Mouse (Mus musculus) embryo, embryonic 11 days (tissue): Measurements from ENCODE around the gene Ptpre.
"Not testable (repeated sequence)": the region's sequence is repeated elsewhere in the genome, so short reads cannot be mapped to it uniquely, and the experiment has no call there.

Experiments used
- DNase-seq: peaks from one replicate; pipeline ENCODE4 v3.0.0-alpha.2; 2015

Gene Ptpre

GRCm38 (mm10) chr7:135609028-135609427 is 71.7 kb downstream of the Ptpre start:
- no peak for DNase-seq

DNA sequence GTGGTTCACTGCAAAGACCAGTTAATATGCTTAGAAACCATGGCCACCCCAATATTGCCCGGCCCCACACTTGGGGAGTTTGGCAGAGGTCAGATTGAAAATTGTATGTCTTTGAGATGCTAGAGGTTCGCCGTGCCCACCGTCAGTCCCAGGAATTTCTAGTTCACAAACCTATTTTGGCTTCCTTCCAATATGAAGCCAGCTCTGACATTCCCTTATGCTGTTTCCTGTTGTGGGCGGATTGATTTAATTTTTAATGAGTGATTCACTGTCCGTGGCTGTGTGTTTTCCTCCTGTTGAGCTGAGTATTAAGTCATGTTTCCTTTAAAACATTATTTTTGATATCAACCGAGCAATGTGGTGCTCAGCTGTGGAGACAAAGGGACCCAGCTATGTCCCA is 72.4 kb downstream of the Ptpre start:
- no peak for DNase-seq

DNA sequence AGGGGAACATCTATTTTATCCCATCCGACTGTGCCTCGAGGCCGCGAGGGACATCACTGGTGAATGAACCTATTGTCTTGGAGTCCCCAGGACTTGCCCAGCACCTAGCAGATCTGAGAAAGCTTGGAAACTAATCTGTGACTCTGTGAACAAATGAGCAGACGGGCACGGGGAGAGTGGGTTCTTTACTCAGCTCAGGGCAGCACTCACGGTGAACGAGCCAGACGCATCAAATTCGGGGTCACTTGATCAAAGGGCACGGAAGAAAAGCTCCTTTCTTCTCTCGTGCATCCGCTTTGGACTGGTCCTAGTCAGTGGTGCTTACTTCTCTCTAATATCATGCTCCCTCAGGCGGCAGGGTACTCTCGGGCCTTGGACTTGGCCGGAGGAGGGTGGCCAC is 75.0 kb downstream of the Ptpre start:
- no peak for DNase-seq

- DNase-seq: no peak
Measured at GRCm38 (mm10) chr7:135612801-135613200, 75.5 kb downstream of the Ptpre start.

DNA sequence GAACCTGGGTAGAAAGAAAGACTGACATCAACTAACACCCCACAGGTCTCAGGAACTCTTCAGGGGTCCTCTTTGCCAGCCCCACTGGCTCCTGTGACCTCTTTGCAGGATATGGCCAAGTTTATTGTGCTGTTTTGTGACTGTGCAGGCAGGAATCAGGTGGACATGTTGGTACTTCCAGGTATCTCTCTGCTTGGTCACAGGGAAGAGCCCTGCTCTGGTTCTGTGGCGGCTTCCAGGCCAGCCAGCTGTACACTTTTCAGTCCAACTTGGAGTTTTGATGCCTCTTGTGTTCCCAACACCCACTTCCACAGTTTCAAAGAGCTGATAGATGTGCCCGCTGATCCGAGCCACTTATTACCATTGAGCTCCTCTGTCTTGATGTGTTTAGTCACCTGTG is 76.1 kb downstream of the Ptpre start:
- no peak for DNase-seq

DNA sequence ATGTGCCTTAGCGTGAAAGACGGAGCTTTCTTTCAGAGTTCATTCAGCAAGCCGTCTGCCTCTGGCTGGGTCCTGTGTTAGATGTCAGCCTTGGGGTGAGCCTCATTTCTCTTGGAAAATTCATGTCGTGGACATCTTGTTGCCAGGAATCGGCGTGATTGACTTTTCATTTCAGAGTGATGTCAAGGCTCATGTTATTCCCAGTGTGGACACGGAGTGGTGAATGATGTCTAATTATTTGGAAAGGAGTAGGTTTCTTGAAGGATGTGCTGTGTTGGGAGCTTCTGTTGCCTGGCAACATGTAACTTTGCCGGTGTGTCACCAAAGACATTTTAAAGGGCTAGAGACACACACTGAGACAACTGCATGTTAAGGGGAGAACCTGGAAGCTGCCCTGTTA is 77.6 kb downstream of the Ptpre start:
- no peak for DNase-seq

GRCm38 (mm10) chr7:135616479-135616878 is 79.2 kb downstream of the Ptpre start:
- not testable (repeated sequence) for DNase-seq

DNA sequence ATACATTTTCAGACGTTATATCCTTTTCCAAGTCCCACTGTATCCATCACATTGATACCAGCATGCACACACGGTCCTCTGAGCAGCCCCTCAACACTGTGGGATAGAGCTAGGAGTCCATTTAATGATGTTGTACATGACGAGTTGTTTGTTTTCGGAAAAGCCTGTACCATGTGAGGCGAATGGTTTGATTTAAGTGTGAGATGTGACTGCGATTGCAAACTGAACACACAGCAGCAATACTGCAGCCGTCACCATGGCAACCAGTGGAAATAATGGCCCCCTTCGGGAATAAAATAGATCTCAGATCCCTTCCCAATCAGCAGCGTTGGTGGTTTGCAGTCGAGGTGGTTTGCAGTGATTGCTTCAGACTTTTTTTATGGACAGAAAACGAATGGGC is 80.5 kb downstream of the Ptpre start:
- no peak for DNase-seq

GRCm38 (mm10) chr7:135621649-135622048 is 84.4 kb downstream of the Ptpre start:
- no peak for DNase-seq

DNA sequence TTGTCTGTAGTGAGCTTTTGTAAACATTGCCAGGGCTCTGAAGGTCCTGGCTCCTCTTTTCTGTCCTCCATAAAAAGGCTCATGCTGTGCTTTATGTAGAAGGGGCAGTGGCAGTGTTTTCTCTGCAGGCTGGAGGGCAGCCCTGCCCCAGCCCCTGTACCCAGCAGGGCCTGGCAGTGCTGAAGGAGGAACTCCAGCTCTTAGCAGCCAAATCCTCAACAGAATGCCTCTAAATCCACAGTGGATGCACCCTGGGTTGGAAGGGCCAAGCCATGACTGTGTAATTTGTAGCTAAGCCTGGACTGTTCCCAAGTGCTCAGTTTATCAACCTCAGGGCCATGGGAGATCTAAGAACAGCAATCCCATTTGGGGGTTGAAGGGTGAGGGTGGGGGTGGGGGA is 85.0 kb downstream of the Ptpre start:
- no peak for DNase-seq

GRCm38 (mm10) chr7:135624854-135625253 is 87.6 kb downstream of the Ptpre start:
- DNase-seq: no peak

DNA sequence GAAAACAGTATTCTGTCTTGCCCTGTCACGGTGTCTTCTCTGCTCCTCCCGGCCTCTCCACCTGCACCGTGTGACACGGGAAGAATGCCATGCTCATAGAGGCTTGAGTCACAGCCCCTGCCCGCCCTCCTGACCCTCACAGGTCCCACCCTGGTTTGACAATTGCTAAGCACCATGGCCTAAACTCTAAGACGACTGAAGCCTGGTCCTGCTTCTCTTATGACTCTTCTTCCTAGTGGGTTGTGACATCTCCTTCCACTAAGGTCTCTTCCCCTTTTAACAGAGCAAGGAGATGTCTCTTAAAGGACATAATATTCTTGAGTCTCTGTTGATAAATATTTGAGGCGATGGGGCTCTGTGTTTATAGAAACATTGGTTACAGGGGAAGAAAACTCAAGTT is 91.1 kb downstream of the Ptpre start:
- DNase-seq: no peak

DNA sequence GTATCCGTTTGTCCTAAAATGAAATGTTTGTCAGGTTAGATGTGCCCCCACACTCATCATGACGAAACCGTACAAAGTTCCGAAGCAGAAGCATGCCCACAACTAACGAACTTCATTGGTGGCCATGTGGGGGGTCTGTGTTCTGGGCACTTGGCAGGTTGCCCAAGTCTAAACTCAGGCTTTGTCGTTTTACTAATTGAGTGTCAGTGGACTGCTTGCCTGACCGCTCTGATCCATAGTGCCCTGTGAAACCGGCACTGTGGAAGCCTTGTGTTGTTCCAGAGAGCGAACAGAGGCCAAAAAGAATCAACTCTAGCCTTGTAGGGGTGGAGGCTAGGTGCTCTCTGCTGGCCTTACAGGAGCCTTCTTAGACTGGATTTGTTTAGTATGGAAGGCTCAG is 91.7 kb downstream of the Ptpre start:
- DNase-seq: no peak

GRCm38 (mm10) chr7:135631776-135632552 is 94.7 kb downstream of the Ptpre start:
- DNase-seq: peak; percentile 81

DNA sequence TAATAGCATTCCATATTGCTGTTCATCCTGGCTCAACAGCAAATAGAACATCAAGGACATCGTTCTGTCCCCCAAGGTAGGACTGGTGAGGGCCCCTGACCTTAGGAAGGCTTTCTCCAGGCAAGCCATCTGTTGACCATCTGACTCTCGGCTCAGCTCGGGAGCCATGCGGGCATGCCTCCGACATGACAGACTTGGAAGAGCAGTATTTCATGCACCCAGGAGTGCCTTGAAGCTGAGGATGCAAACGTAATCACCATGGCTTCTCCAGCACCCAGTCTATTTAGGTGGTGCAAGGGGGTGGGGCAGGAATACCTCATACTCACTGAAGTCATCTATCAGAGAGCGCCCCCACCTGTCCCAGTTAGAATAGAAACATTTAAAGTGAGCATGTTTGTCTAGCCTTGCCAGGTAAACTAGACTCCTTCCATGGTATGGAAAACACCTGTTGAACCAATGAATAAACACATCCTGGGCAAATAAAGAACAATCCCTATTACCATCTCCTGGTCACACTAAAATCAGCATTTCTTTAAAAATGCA is 95.5 kb downstream of the Ptpre start:
- DNase-seq: no peak

- no peak for DNase-seq
Measured at GRCm38 (mm10) chr7:135634851-135635624, 97.8 kb downstream of the Ptpre start.

DNA sequence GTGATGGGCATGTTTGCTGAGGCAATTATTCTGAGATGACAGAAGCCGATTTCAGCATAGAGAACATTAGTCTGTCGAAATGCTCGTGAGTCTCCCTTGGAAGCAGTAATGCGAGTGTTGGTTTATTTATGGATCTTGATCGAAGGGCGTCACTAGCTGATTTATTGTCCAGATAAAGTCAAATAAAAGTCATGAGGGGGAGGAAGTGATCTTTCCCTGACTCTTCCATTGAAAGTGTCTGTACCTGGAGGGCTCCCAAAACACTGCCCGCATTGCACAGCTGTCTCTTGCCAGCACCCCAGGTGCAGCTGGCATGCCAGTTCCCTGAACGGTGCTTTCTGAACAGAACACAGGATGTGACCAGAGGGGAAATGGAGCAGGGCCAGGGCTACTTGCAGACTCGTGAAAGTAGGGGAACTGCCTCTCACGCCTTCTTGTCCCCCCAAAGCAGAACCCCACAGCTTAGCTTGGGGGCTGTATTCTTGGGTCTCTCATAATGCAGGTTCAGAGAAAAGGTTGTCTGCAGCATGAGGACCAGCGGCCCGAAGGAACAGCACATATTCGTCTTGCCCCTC is 100.2 kb downstream of the Ptpre start:
- DNase-seq: no peak

DNA sequence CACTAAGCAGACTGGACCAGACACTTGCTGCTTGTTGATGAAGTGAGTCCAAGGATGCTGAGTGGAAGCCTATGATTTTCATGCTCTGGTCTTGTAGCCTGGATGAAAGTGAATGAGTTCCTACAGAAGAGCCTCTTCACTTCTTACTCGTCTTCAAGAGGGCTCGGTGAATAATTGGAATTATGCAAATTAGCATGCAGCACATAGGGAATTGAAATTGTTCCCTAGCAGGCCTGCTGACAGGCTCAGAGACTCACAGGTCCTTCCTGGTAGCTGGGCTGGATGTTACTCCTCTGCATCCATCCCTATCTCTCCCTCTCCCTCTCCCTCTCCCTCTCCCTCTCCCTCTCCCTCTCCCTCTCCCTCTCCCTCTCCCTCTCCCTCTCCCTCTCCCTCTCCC is 102.1 kb downstream of the Ptpre start:
- no peak for DNase-seq

DNA sequence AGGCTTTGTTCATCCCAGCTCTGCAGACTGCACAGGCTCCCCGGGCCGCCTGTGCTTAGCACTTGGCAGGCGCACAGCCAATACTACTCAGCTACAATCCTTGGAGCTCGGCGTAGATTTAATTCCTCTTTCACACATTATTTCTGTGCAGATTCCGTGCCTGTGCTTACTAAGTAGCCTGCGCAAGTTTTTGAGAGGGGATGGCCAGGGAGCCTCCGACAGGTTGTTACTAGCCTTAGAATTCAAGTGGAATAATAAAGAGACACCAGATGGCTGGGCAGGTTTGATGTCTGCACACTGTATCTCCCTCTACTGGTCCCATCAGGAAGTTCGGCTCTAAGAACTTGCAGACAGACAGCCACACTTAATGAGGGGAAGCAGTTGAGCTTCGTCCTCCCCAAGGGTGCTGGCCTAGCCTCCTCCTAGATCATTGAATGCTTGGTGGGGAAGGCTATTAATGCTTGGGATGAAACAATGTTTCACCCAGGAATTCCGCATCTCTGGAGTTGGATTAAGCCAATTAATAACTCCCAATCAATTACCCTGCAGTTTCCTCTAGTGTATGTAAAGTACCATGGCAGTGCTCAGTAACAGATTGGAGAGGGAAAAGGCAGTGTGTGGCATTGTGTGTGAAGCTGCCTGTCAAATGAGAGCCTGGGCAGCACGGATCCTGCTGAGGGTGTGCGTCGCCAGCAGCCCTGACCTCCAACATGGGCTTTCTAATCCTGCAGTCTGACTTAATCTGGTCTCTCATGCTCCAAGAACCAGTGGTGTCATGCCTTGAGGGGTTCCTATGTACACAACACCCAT is 104.6 kb downstream of the Ptpre start:
- DNase-seq: peak; percentile 68

DNA sequence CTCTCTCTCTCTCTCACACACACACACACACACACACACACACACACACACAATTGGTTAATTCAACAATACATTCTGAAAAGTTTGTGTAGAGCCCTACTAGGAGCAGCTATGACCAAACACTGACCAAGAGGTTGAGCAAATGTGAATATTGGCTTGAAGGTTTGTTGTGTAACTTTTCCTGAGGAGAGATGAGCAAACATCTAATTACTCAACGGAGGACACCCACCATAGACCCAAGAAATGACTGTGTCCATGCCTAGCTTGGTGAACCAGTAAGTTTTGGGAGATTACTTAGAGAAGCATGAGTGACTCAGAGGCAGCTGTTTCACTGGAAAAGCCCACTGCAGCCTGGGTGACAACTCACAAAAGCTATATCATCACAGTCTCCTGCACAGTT is 107.2 kb downstream of the Ptpre start:
- no peak for DNase-seq

GRCm38 (mm10) chr7:135646976-135647375 is 109.7 kb downstream of the Ptpre start:
- no peak for DNase-seq

GRCm38 (mm10) chr7:135648821-135649220 is 111.5 kb downstream of the Ptpre start:
- no peak for DNase-seq

- DNase-seq: no peak
Measured at GRCm38 (mm10) chr7:135649306-135649705, 112.0 kb downstream of the Ptpre start.
